Mouse (Mus musculus): ENCODE results near the gene Fkbpl. TPM values are rescaled to one million over a fixed set of nuclear protein-coding genes. Genes with fewer than 3 reads are reported as not detected.

The Fkbpl gene
- polyA plus RNA-seq, 1 experiment from 2014 or later: 5.6 TPM

GRCm38 (mm10) chr17:34673139-34673538, 28.6 kb downstream of the Fkbpl start:
- no peak for ATAC-seq
- Histone ChIP-seq H3K4me1 (ENCODE audit: insufficient read depth) (peaks cover 6% of the 10 kb centered on the region; the same call in 1 of the 2 replicates), H3K9me3 (ENCODE audit: low read length) (no peaks in the 10 kb centered on the region), H3K4me2 (ENCODE audit: low read depth, low read length) (no peak overlapping the region), H3K4me3 (ENCODE audit: low read depth, low read length) (no peak overlapping the region), H3K27ac (ENCODE audit: low read depth) (no peak overlapping the region), H3K9ac (replicated peaks) (no peak overlapping the region), H3K27me3 (ENCODE audit: insufficient read depth, low read length) (peaks cover 58% of the 10 kb centered on the region), H3K36me3 (replicated peaks; ENCODE audit: insufficient read depth, low read length) (no peaks in the 10 kb centered on the region)
- DNase-seq: no peak
- no peak for TF ChIP-seq CTCF (IDR thresholded peaks at IDR 0.05; ENCODE audit: low read depth)
- TF ChIP-seq EP300 (IDR thresholded peaks at IDR 0.05; ENCODE audit: low read depth): no peak
- WGBS (ENCODE audit: insufficient replicate concordance): 84% methylated on average over 7 of the region's 7 CpGs

GRCm38 (mm10) chr17:34674524-34675204, 30.1 kb downstream of the Fkbpl start:
- H3K27me3 ChIP-seq (ENCODE audit: insufficient read depth, low read length): peaks cover 69% of the 10 kb centered on the region

GRCm38 (mm10) chr17:34675205-34676092, 30.9 kb downstream of the Fkbpl start:
- Histone ChIP-seq H3K4me3 (ENCODE audit: low read depth, low read length) (no peak overlapping the region), H3K9ac (replicated peaks) (no peak overlapping the region), H3K27ac (ENCODE audit: low read depth) (no peak overlapping the region), H3K36me3 (replicated peaks; ENCODE audit: insufficient read depth, low read length) (no peaks in the 10 kb centered on the region), H3K9me3 (ENCODE audit: low read length) (no peaks in the 10 kb centered on the region), H3K4me1 (ENCODE audit: insufficient read depth) (peaks cover 6% of the 10 kb centered on the region; the same call in 1 of the 2 replicates), H3K4me2 (ENCODE audit: low read depth, low read length) (no peak overlapping the region), H3K27me3 (ENCODE audit: insufficient read depth, low read length) (peaks cover 68% of the 10 kb centered on the region)
- 55% methylated on average over 13 of the region's 13 CpGs for WGBS (ENCODE audit: insufficient replicate concordance)
- ATAC-seq (no peak), DNase-seq (no peak)
- TF ChIP-seq EP300 (IDR thresholded peaks at IDR 0.05; ENCODE audit: low read depth) (no peak), CTCF (IDR thresholded peaks at IDR 0.05; ENCODE audit: low read depth) (no peak)

More at GRCm38 (mm10) chr17:34674524-34675204, 30.1 kb downstream of the Fkbpl start:
- Histone ChIP-seq H3K36me3 (replicated peaks; ENCODE audit: insufficient read depth, low read length) (no peaks in the 10 kb centered on the region), H3K4me1 (ENCODE audit: insufficient read depth) (peaks cover 6% of the 10 kb centered on the region; the same call in 1 of the 2 replicates), H3K4me3 (ENCODE audit: low read depth, low read length) (no peak overlapping the region), H3K9me3 (ENCODE audit: low read length) (no peaks in the 10 kb centered on the region), H3K4me2 (ENCODE audit: low read depth, low read length) (no peak overlapping the region), H3K9ac (replicated peaks) (no peak overlapping the region), H3K27ac (ENCODE audit: low read depth) (no peak overlapping the region)
- ATAC-seq (no peak), DNase-seq (no peak)
- TF ChIP-seq CTCF (IDR thresholded peaks at IDR 0.05; ENCODE audit: low read depth): no peak
- no peak for TF ChIP-seq EP300 (IDR thresholded peaks at IDR 0.05; ENCODE audit: low read depth)
- WGBS (ENCODE audit: insufficient replicate concordance): 57% methylated on average over 11 of the region's 11 CpGs

GRCm38 (mm10) chr17:34676093-34676460, 31.5 kb downstream of the Fkbpl start:
- no peak overlapping the region for H3K4me2 ChIP-seq (ENCODE audit: low read depth, low read length)
- no peak overlapping the region for H3K27ac ChIP-seq (ENCODE audit: low read depth)
- H3K27me3 ChIP-seq (ENCODE audit: insufficient read depth, low read length): peaks cover 63% of the 10 kb centered on the region
- H3K9me3 ChIP-seq (ENCODE audit: low read length): no peaks in the 10 kb centered on the region
- TF ChIP-seq CTCF (IDR thresholded peaks at IDR 0.05; ENCODE audit: low read depth) (no peak), EP300 (IDR thresholded peaks at IDR 0.05; ENCODE audit: low read depth) (no peak)
- DNase-seq (no peak), ATAC-seq (no peak)
- no peak overlapping the region for H3K9ac ChIP-seq (replicated peaks)
- no peak overlapping the region for H3K4me3 ChIP-seq (ENCODE audit: low read depth, low read length)
- peaks cover 6% of the 10 kb centered on the region; the same call in 1 of the 2 replicates for H3K4me1 ChIP-seq (ENCODE audit: insufficient read depth)
- 77% methylated on average over 6 of the region's 6 CpGs for WGBS (ENCODE audit: insufficient replicate concordance)
- H3K36me3 ChIP-seq (replicated peaks; ENCODE audit: insufficient read depth, low read length): no peaks in the 10 kb centered on the region

GRCm38 (mm10) chr17:34676671-34677070, 32.1 kb downstream of the Fkbpl start:
- H3K27ac ChIP-seq (ENCODE audit: low read depth): no peak overlapping the region
- H3K4me3 ChIP-seq (ENCODE audit: low read depth, low read length): no peak overlapping the region
- H3K4me2 ChIP-seq (ENCODE audit: low read depth, low read length): no peak overlapping the region
- 74% methylated on average over 12 of the region's 12 CpGs for WGBS (ENCODE audit: insufficient replicate concordance)
- no peak for ATAC-seq
- no peak overlapping the region for H3K9ac ChIP-seq (replicated peaks)
- peaks cover 63% of the 10 kb centered on the region for H3K27me3 ChIP-seq (ENCODE audit: insufficient read depth, low read length)
- no peak for DNase-seq
- no peaks in the 10 kb centered on the region for H3K9me3 ChIP-seq (ENCODE audit: low read length)
- H3K4me1 ChIP-seq (ENCODE audit: insufficient read depth): peaks cover 3% of the 10 kb centered on the region; the same call in 1 of the 2 replicates
- TF ChIP-seq CTCF (IDR thresholded peaks at IDR 0.05; ENCODE audit: low read depth) (no peak), EP300 (IDR thresholded peaks at IDR 0.05; ENCODE audit: low read depth) (no peak)
- no peaks in the 10 kb centered on the region for H3K36me3 ChIP-seq (replicated peaks; ENCODE audit: insufficient read depth, low read length)

GRCm38 (mm10) chr17:34680191-34680590, 35.6 kb downstream of the Fkbpl start:
- H3K4me2 ChIP-seq (ENCODE audit: low read depth, low read length): no peak overlapping the region
- no peak overlapping the region for H3K27ac ChIP-seq (ENCODE audit: low read depth)
- peaks cover 38% of the 10 kb centered on the region for H3K27me3 ChIP-seq (ENCODE audit: insufficient read depth, low read length)
- H3K36me3 ChIP-seq (replicated peaks; ENCODE audit: insufficient read depth, low read length): no peaks in the 10 kb centered on the region
- DNase-seq: no peak
- H3K4me3 ChIP-seq (ENCODE audit: low read depth, low read length): no peak overlapping the region
- H3K9ac ChIP-seq (replicated peaks): no peak overlapping the region
- TF ChIP-seq CTCF (IDR thresholded peaks at IDR 0.05; ENCODE audit: low read depth) (no peak), EP300 (IDR thresholded peaks at IDR 0.05; ENCODE audit: low read depth) (no peak)
- 74% methylated on average over 22 of the region's 26 CpGs for WGBS (ENCODE audit: insufficient replicate concordance)
- H3K4me1 ChIP-seq (ENCODE audit: insufficient read depth): no peaks in the 10 kb centered on the region
- ATAC-seq: no peak
- H3K9me3 ChIP-seq (ENCODE audit: low read length): no peaks in the 10 kb centered on the region

All from liver, postnatal 0 days (tissue).